ENCODE assay signal across 16 mouse cellular contexts in genomic region chr6:129434239-129434638, GRCm38 (mm10). TPM values are rescaled to one million over a fixed set of nuclear protein-coding genes. Genes with fewer than 3 reads are reported as not detected.
DNase-seq lines count a peak whose midpoint lies in the region; ATAC-seq and TF ChIP-seq lines count a peak whose summit lies in the region.
"Had no signal": no experiment of that assay in that cellular context is flagged by ENCODE, and none has a peak within 500 bp of the region (broad histone marks: within the 10 kb centered on the region; RNA-seq: fewer than 3 reads in every experiment).

No protein-coding gene starts in this region.

- no peaks in the 10 kb centered on the region for H3K36me3 ChIP-seq in MEL (ENCODE audit: control insufficient read depth in 1 of 2, insufficient read depth in 2 of 2, low read length in 2 of 2)
- H3K36me3 ChIP-seq: heart, embryonic 10.5 days; hindbrain, embryonic 10.5 days; limb, embryonic 12.5 days; neural tube, embryonic 12.5 days had no signal

- H3K27me3 ChIP-seq in MEL (ENCODE audit: control insufficient read depth in 1 of 2, insufficient read depth in 2 of 2, low read length in 2 of 2) = peaks cover 2 to 6% of the 10 kb centered on the region in 2 experiments; a peak in 3 of 4 replicates
- H3K27me3 ChIP-seq: limb, embryonic 12.5 days; neural tube, embryonic 12.5 days had no signal

- no peak for TF ChIP-seq RAD21 in MEL (IDR thresholded peaks at IDR 0.05; ENCODE audit: low read depth, low read length)

- no peak for TF ChIP-seq POLR2A in MEL (IDR thresholded peaks at IDR 0.05; ENCODE audit: control insufficient read depth in 1 of 2, insufficient read depth in 1 of 2, low read depth in 1 of 2, low read length in 2 of 2, poor library complexity in 1 of 2)

- H3K9ac ChIP-seq in MEL (ENCODE audit: control insufficient read depth, low read depth, low read length, poor library complexity, severe bottlenecking) = no peak overlapping the region
- H3K9ac ChIP-seq: limb, embryonic 12.5 days; neural tube, embryonic 12.5 days had no signal

- no peak for TF ChIP-seq CTCF in MEL (IDR thresholded peaks at IDR 0.05 in 2 of 3, conservative IDR thresholded peaks at IDR 0.05 in 1 of 3; ENCODE audit: control insufficient read depth in 1 of 3, insufficient read depth in 1 of 3, low read depth in 2 of 3, low read length in 3 of 3, poor library complexity in 1 of 3, severe bottlenecking in 1 of 3)

- H3K79me2 ChIP-seq in MEL (ENCODE audit: control insufficient read depth, insufficient read depth, low read length, poor library complexity) = no peaks in the 10 kb centered on the region

- ATAC-seq in inflammation-experienced regulatory T-cells, adult 6 months = peak; percentile 96
- peak; percentile 94 for ATAC-seq in monocyte, adult 5-6 weeks (replicated peaks; ENCODE audit: insufficient number of reproducible peaks, low FRiP score, low TSS enrichment, poor library complexity, severe bottlenecking)

- no peak overlapping the region for H3K4me3 ChIP-seq in MEL (ENCODE audit: control insufficient read depth in 1 of 2, insufficient read depth in 1 of 2, low read depth in 2 of 2, low read length in 2 of 2)
- H3K4me3 ChIP-seq: erythroblast, embryonic 14.5 days; heart, embryonic 10.5 days; hindbrain, embryonic 10.5 days; limb, embryonic 12.5 days; neural tube, embryonic 12.5 days had no signal

- H3K27ac ChIP-seq in MEL (ENCODE audit: control insufficient read depth, low read depth, low read length) = no peak overlapping the region
- H3K27ac ChIP-seq: heart, embryonic 10.5 days; hindbrain, embryonic 10.5 days; limb, embryonic 12.5 days; neural tube, embryonic 12.5 days had no signal

- H3K9me3 ChIP-seq in MEL (replicated peaks; ENCODE audit: insufficient read depth, low read length) = no peaks in the 10 kb centered on the region
- H3K9me3 ChIP-seq: heart, embryonic 10.5 days; hindbrain, embryonic 10.5 days; limb, embryonic 12.5 days; neural tube, embryonic 12.5 days had no signal

- peak; percentile 63 for DNase-seq in lung, postnatal 25 days (ENCODE audit: low spot score)
- DNase-seq in lung, postnatal 10 days = no peak
- DNase-seq in MEL (ENCODE audit: low read depth, low spot score) = peak; percentile 30
- no peak for DNase-seq in cerebellum, adult 11-12 months
- no peak for DNase-seq in thymus, postnatal 36 days
- no peak for DNase-seq in left cerebral cortex, adult 8-10 months (ENCODE audit: low spot score in 2 of 2)
- DNase-seq: kidney, adult 8-10 months; right cerebral cortex, adult 18-20 months had no signal

- no peaks in the 10 kb centered on the region for H3K4me1 ChIP-seq in MEL (ENCODE audit: control insufficient read depth in 1 of 2, insufficient read depth in 2 of 2, low read length in 2 of 2)
- H3K4me1 ChIP-seq: heart, embryonic 10.5 days; hindbrain, embryonic 10.5 days; limb, embryonic 12.5 days; neural tube, embryonic 12.5 days had no signal

- TF ChIP-seq EP300 in MEL (IDR thresholded peaks at IDR 0.05; ENCODE audit: low read depth in 1 of 2, low read length in 2 of 2) = no peak

TF ChIP-seq in MEL, 35 proteins besides CTCF, POLR2A, EP300 and RAD21:
- TF ChIP-seq CHD2 (IDR thresholded peaks at IDR 0.05; ENCODE audit: low read length) (no peak), ETS1 (IDR thresholded peaks at IDR 0.05; ENCODE audit: low read depth, low read length) (no peak), ZKSCAN1 (IDR thresholded peaks at IDR 0.05; ENCODE audit: low read depth, low read length) (no peak), TCF12 (IDR thresholded peaks at IDR 0.05; ENCODE audit: low read depth, low read length) (no peak), MAZ (IDR thresholded peaks at IDR 0.05; ENCODE audit: low read depth, low read length) (no peak), ZC3H11A (IDR thresholded peaks at IDR 0.05; ENCODE audit: low read depth, low read length) (no peak), ZNF384 (IDR thresholded peaks at IDR 0.05; ENCODE audit: low read depth, low read length) (no peak), ZMIZ1 (IDR thresholded peaks at IDR 0.05; ENCODE audit: low read depth, low read length) (no peak), MAX (IDR thresholded peaks at IDR 0.05; ENCODE audit: low read length) (no peak), SIN3A (IDR thresholded peaks at IDR 0.05; ENCODE audit: low read length) (no peak), POLR2AphosphoS5 (IDR thresholded peaks at IDR 0.05; ENCODE audit: borderline replicate concordance, low read depth, low read length) (no peak), UBTF (IDR thresholded peaks at IDR 0.05; ENCODE audit: borderline replicate concordance, insufficient read depth, low read depth, low read length) (no peak)

RNA-seq across cellular contexts. Expression of gene Clec1a, which starts 17.6 kb away (rescaled TPM):
- not detected in 2 replicates for total RNA-seq in MEL (2012; rRNA removed)
- polyA plus RNA-seq in MEL (2012; ENCODE audit: insufficient read depth in 1 of 2, insufficient read length in 2 of 2, low read depth in 1 of 2, low replicate concordance in 2 of 2, missing spikeins in 1 of 2) = not detected
- polyA plus RNA-seq in inflammation-experienced regulatory T-cells, adult 6 months (2017; shearing (Covaris generic)) = not detected
- total RNA-seq in monocyte, adult 5-6 weeks (2017) = 1.1 to 2.3 TPM in 2 of 3 replicates, not detected in the other
- total RNA-seq in left cerebral cortex, adult 8-10 months (2022) = 1 to 10 TPM in 3 of 4 experiments, under 1 TPM in 1; 0.58 to 1.9 (median 1.4) TPM
- polyA plus RNA-seq: erythroblast, embryonic 14.5 days had no signal

RNA-seq across cellular contexts. Expression of gene Clec9a, which starts 25.6 kb away (rescaled TPM):
- total RNA-seq in MEL (2012; rRNA removed) = not detected in 2 replicates
- not detected for polyA plus RNA-seq in MEL (2012; ENCODE audit: insufficient read depth in 1 of 2, insufficient read length in 2 of 2, low read depth in 1 of 2, low replicate concordance in 2 of 2, missing spikeins in 1 of 2)
- not detected for polyA plus RNA-seq in inflammation-experienced regulatory T-cells, adult 6 months (2017; shearing (Covaris generic))
- total RNA-seq in monocyte, adult 5-6 weeks (2017) = 2.2 to 5.2 TPM (median 3.1 TPM) in 3 replicates
- under 1 TPM in 2 of 4 experiments, not detected in 2; 0.14 to 0.30 TPM for total RNA-seq in left cerebral cortex, adult 8-10 months (2022)
- polyA plus RNA-seq: erythroblast, embryonic 14.5 days had no signal

RNA-seq across cellular contexts. Expression of gene Clec1b, which starts 37.1 kb away (rescaled TPM):
- not detected in 2 replicates for total RNA-seq in MEL (2012; rRNA removed)
- polyA plus RNA-seq in MEL (2012; ENCODE audit: insufficient read depth in 1 of 2, insufficient read length in 2 of 2, low read depth in 1 of 2, low replicate concordance in 2 of 2, missing spikeins in 1 of 2) = not detected
- under 1 TPM in 1 of 3 experiments, not detected in 2; 0.26 TPM for polyA plus RNA-seq in inflammation-experienced regulatory T-cells, adult 6 months (2017; shearing (Covaris generic))
- total RNA-seq in monocyte, adult 5-6 weeks (2017) = 4.3 to 125 TPM (median 16.0 TPM) in 3 replicates
- 1 to 10 TPM in 1 of 4 experiments, under 1 TPM in 1, not detected in 2; 0.46 to 1.3 TPM for total RNA-seq in left cerebral cortex, adult 8-10 months (2022)
- polyA plus RNA-seq: erythroblast, embryonic 14.5 days had no signal

RNA-seq across cellular contexts. Expression of gene Clec12b, which starts 48.6 kb away (rescaled TPM):
- not detected in 2 replicates for total RNA-seq in MEL (2012; rRNA removed)
- polyA plus RNA-seq in MEL (2012; ENCODE audit: insufficient read depth in 1 of 2, insufficient read length in 2 of 2, low read depth in 1 of 2, low replicate concordance in 2 of 2, missing spikeins in 1 of 2) = not detected
- polyA plus RNA-seq in inflammation-experienced regulatory T-cells, adult 6 months (2017; shearing (Covaris generic)) = not detected
- not detected in 3 replicates for total RNA-seq in monocyte, adult 5-6 weeks (2017)
- total RNA-seq in left cerebral cortex, adult 8-10 months (2022) = not detected
- polyA plus RNA-seq: erythroblast, embryonic 14.5 days; hindbrain, embryonic 10.5 days; limb, embryonic 12.5 days; neural tube, embryonic 12.5 days; stomach, embryonic 16.5 days had no signal

Comparison
In these comparisons a context has a peak if more than half of its experiments do, and no peak if none do; other contexts are left out.
1. DNase-seq: peak in lung, postnatal 25 days (single experiment) and MEL (single experiment); none in lung, postnatal 10 days (single experiment), cerebellum, adult 11-12 months (single experiment), thymus, postnatal 36 days (0 of 2) and left cerebral cortex, adult 8-10 months (0 of 2).